Mouse (Mus musculus): ENCODE results near the gene Cntn4.

DNA sequence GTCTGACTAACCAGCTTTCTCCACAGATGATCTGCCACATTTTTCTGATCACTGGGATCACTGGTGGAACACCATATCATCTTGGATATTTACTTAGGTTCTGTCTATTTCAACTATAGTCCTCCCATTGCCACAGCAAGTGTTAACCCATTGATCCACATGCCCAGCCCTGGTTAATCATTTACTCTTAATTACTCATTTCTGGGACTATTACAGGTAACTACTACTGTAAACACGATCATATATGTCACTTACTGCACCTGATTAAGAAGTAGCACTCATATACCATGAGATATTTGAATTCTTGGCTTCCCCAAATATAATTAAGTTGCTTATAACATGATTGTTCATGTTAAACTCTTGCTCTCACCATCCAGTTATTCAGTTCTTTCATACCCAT lies 564.1 kb downstream of the Cntn4 start:
- no peak for TF ChIP-seq POLR2A (IDR thresholded peaks at IDR 0.05; ENCODE audit: borderline replicate concordance, extremely low read depth, low read depth, low read length)
- no peak for TF ChIP-seq CTCF (IDR thresholded peaks at IDR 0.05; ENCODE audit: insufficient read depth, low read length)
